Mouse (Mus musculus) limb, embryonic 13.5 days (tissue): ENCODE data around the gene Syne1. TPM values are rescaled to one million over a fixed set of nuclear protein-coding genes. Genes with fewer than 3 reads are reported as not detected.
A peak's percentile ranks its signal among the peaks of the same experiment; 100 is the strongest.

Source experiments
- ATAC-seq: fragments of 200-750 bp; cut with Nextera tagmentation; 2 replicates; pipeline ENCODE4 v1.8.0; 2017; ENCODE audit warnings: low read depth, moderate number of reproducible peaks, moderate TSS enrichment; ENCODE audit not compliant: low FRiP score
- H3K27ac ChIP-seq: fragments of 300-500 bp; sonication (generic); 2 replicates; pipeline ENCODE4 v1.5.1; 2015; ENCODE audit warnings: inconsistent platforms, mild to moderate bottlenecking, moderate library complexity
- H3K27me3 ChIP-seq: fragments of 300-500 bp; sonication (generic); 2 replicates; pipeline ENCODE4 v1.6.1; 2015; ENCODE audit warnings: mild to moderate bottlenecking, inconsistent platforms
- H3K36me3 ChIP-seq: fragments of 300-500 bp; sonication (generic); 2 replicates; pipeline ENCODE4 v1.6.1; 2015; ENCODE audit warnings: inconsistent platforms, mild to moderate bottlenecking, moderate library complexity
- H3K4me1 ChIP-seq: fragments of 300-500 bp; sonication (generic); 2 replicates; pipeline ENCODE4 v1.6.1; 2015; ENCODE audit warnings: inconsistent platforms
- H3K4me2 ChIP-seq: fragments of 300-500 bp; sonication (generic); replicated peaks from 2 replicates; pipeline ENCODE4 v1.6.1; 2015; ENCODE audit warnings: inconsistent platforms, mild to moderate bottlenecking, moderate library complexity
- H3K4me3 ChIP-seq: fragments of 300-500 bp; sonication (generic); 2 replicates; pipeline ENCODE4 v1.5.1; 2015; ENCODE audit warnings: moderate library complexity, mild to moderate bottlenecking, inconsistent platforms
- H3K9ac ChIP-seq: fragments of 300-500 bp; sonication (generic); 2 replicates; pipeline ENCODE4 v1.6.1; 2015; ENCODE audit warnings: mild to moderate bottlenecking, inconsistent platforms
- H3K9me3 ChIP-seq: fragments of 300-500 bp; sonication (generic); 2 replicates; pipeline ENCODE4 v1.6.1; 2016; ENCODE audit warnings: inconsistent platforms
- WGBS: fragments of 180-500 bp; shearing (Covaris S2); methylation state at CpG from one replicate; pipeline ENCODE4 v1.1.7; 2015; 5-methylcytosine and 5-hydroxymethylcytosine counted together
- polyA plus RNA-seq: library from polyadenylated mRNA; unstranded; fragments of >200 nt; fragmentation: Nextera tagmentation; extraction: Ambion mirVana; gene quantifications from 2 replicates; pipeline ENCODE4 v1.2.1, GENCODE M21; 2015

Syne1 gene
- polyA plus RNA-seq, 1 experiment from 2014 or later = 6.5 TPM

- H3K4me2 ChIP-seq = no peak overlapping the region
- ATAC-seq = no peak
- no peaks in the 10 kb centered on the region for H3K9me3 ChIP-seq
These were observed 275.5 kb downstream of the Syne1 start for GRCm38 (mm10) chr10:5275769-5276168.

GRCm38 (mm10) chr10:5270641-5271040 lies 280.6 kb downstream of the Syne1 start:
- Histone ChIP-seq H3K9ac (no peak overlapping the region), H3K4me2 (no peak overlapping the region), H3K27ac (no peak overlapping the region), H3K36me3 (peaks cover 7% of the 10 kb centered on the region; the same call in 1 of the 2 replicates), H3K27me3 (no peaks in the 10 kb centered on the region), H3K4me1 (no peaks in the 10 kb centered on the region), H3K4me3 (no peak overlapping the region), H3K9me3 (no peaks in the 10 kb centered on the region)
- WGBS = 90% methylated on average over 2 of the region's 2 CpGs
- no peak for ATAC-seq

More at GRCm38 (mm10) chr10:5275769-5276168, 275.5 kb downstream of the Syne1 start:
- no peaks in the 10 kb centered on the region for H3K36me3 ChIP-seq
- WGBS = 88% methylated on average over 5 of the region's 5 CpGs
- H3K4me3 ChIP-seq = no peak overlapping the region
- H3K27ac ChIP-seq = no peak overlapping the region
- no peaks in the 10 kb centered on the region for H3K4me1 ChIP-seq
- H3K9ac ChIP-seq = no peak overlapping the region
- no peaks in the 10 kb centered on the region for H3K27me3 ChIP-seq

GRCm38 (mm10) chr10:5264418-5264817 lies 286.9 kb downstream of the Syne1 start:
- no peaks in the 10 kb centered on the region for H3K4me1 ChIP-seq
- no peak overlapping the region for H3K4me2 ChIP-seq
- H3K4me3 ChIP-seq = no peak overlapping the region
- no peak overlapping the region for H3K27ac ChIP-seq
- no peaks in the 10 kb centered on the region for H3K27me3 ChIP-seq
- H3K9ac ChIP-seq = no peak overlapping the region
- no peaks in the 10 kb centered on the region for H3K9me3 ChIP-seq
- peak; percentile 28; the same call in 1 of the 2 replicates for ATAC-seq
- 72% methylated on average over 10 of the region's 10 CpGs for WGBS
- peaks cover 22% of the 10 kb centered on the region for H3K36me3 ChIP-seq

GRCm38 (mm10) chr10:5262636-5263035 lies 288.6 kb downstream of the Syne1 start:
- no peak overlapping the region for H3K4me2 ChIP-seq
- WGBS = 63% methylated on average over 8 of the region's 8 CpGs
- H3K27me3 ChIP-seq = no peaks in the 10 kb centered on the region
- H3K27ac ChIP-seq = no peak overlapping the region
- peaks cover 34% of the 10 kb centered on the region for H3K36me3 ChIP-seq
- no peak overlapping the region for H3K4me3 ChIP-seq
- H3K9me3 ChIP-seq = peaks cover 4% of the 10 kb centered on the region
- H3K9ac ChIP-seq = no peak overlapping the region
- no peaks in the 10 kb centered on the region for H3K4me1 ChIP-seq
- ATAC-seq = no peak

- Histone ChIP-seq H3K9ac (no peak overlapping the region), H3K4me2 (no peak overlapping the region), H3K27ac (no peak overlapping the region), H3K36me3 (peaks cover 53% of the 10 kb centered on the region), H3K27me3 (no peaks in the 10 kb centered on the region), H3K4me3 (no peak overlapping the region), H3K4me1 (no peaks in the 10 kb centered on the region), H3K9me3 (peaks cover 7% of the 10 kb centered on the region)
- ATAC-seq = no peak
These were observed 294.6 kb downstream of the Syne1 start for GRCm38 (mm10) chr10:5256686-5257085.

GRCm38 (mm10) chr10:5253752-5254151 lies 297.5 kb downstream of the Syne1 start:
- no peak overlapping the region; the same call in 1 of the 2 replicates for H3K27ac ChIP-seq
- ATAC-seq = peak; percentile 32; the same call in 1 of the 2 replicates
- H3K27me3 ChIP-seq = no peaks in the 10 kb centered on the region
- H3K4me2 ChIP-seq = no peak overlapping the region
- H3K9me3 ChIP-seq = peaks cover 7% of the 10 kb centered on the region
- no peak overlapping the region for H3K4me3 ChIP-seq
- no peak overlapping the region for H3K9ac ChIP-seq
- peaks cover 46% of the 10 kb centered on the region for H3K36me3 ChIP-seq
- no peaks in the 10 kb centered on the region for H3K4me1 ChIP-seq

- Histone ChIP-seq H3K9me3 (no peaks in the 10 kb centered on the region), H3K36me3 (peaks cover 46% of the 10 kb centered on the region), H3K4me3 (no peak overlapping the region), H3K4me2 (no peak overlapping the region), H3K9ac (no peak overlapping the region), H3K4me1 (no peaks in the 10 kb centered on the region), H3K27ac (no peak overlapping the region), H3K27me3 (no peaks in the 10 kb centered on the region)
- WGBS = 58% methylated on average over 10 of the region's 10 CpGs
- no peak for ATAC-seq
These were observed 300.6 kb downstream of the Syne1 start for GRCm38 (mm10) chr10:5250702-5251101.

GRCm38 (mm10) chr10:5239680-5240079 lies 311.6 kb downstream of the Syne1 start:
- no peak overlapping the region for H3K4me2 ChIP-seq
- 68% methylated on average over 4 of the region's 4 CpGs for WGBS
- peaks cover 16% of the 10 kb centered on the region for H3K4me1 ChIP-seq
- no peak for ATAC-seq
- no peak overlapping the region for H3K4me3 ChIP-seq
- H3K27ac ChIP-seq = no peak overlapping the region
- H3K27me3 ChIP-seq = no peaks in the 10 kb centered on the region
- no peaks in the 10 kb centered on the region for H3K9me3 ChIP-seq
- no peak overlapping the region for H3K9ac ChIP-seq
- H3K36me3 ChIP-seq = peaks cover 10% of the 10 kb centered on the region

- no peak for ATAC-seq
- Histone ChIP-seq H3K27ac (no peak overlapping the region), H3K4me3 (no peak overlapping the region), H3K4me2 (no peak overlapping the region), H3K27me3 (no peaks in the 10 kb centered on the region), H3K36me3 (peaks cover 11% of the 10 kb centered on the region), H3K9me3 (no peaks in the 10 kb centered on the region), H3K9ac (no peak overlapping the region), H3K4me1 (peaks cover 13% of the 10 kb centered on the region)
- WGBS = 44% methylated on average over 4 of the region's 4 CpGs
These were observed 314.4 kb downstream of the Syne1 start for GRCm38 (mm10) chr10:5236926-5237325.

- Histone ChIP-seq H3K4me2 (no peak overlapping the region), H3K9ac (no peak overlapping the region), H3K4me1 (peaks cover 13% of the 10 kb centered on the region), H3K9me3 (no peaks in the 10 kb centered on the region), H3K27me3 (no peaks in the 10 kb centered on the region), H3K27ac (no peak overlapping the region), H3K36me3 (peaks cover 16% of the 10 kb centered on the region), H3K4me3 (no peak overlapping the region)
- ATAC-seq = no peak
- WGBS = 90% methylated on average over 3 of the region's 3 CpGs
These were observed 315.1 kb downstream of the Syne1 start for GRCm38 (mm10) chr10:5236171-5236570.

GRCm38 (mm10) chr10:5234721-5235501 lies 316.4 kb downstream of the Syne1 start:
- Histone ChIP-seq H3K9ac (no peak overlapping the region), H3K4me3 (no peak overlapping the region), H3K4me2 (0 out of 2 replicates have a peak overlapping the region, but pooled peaks have one; percentile 16), H3K36me3 (peaks cover 21% of the 10 kb centered on the region), H3K27ac (peak overlapping the region; percentile 39; the same call in 1 of the 2 replicates), H3K9me3 (no peaks in the 10 kb centered on the region), H3K4me1 (peaks cover 13% of the 10 kb centered on the region), H3K27me3 (no peaks in the 10 kb centered on the region)
- ATAC-seq = peak; percentile 61; the same call in 1 of the 2 replicates
- WGBS = 37% methylated on average over 9 of the region's 9 CpGs

GRCm38 (mm10) chr10:5229129-5229528 lies 322.2 kb downstream of the Syne1 start:
- no peak for ATAC-seq
- peaks cover 49% of the 10 kb centered on the region for H3K36me3 ChIP-seq
- WGBS = 90% methylated on average over 8 of the region's 8 CpGs
- no peak overlapping the region for H3K27ac ChIP-seq
- H3K4me3 ChIP-seq = no peak overlapping the region
- H3K9me3 ChIP-seq = no peaks in the 10 kb centered on the region
- no peak overlapping the region for H3K4me2 ChIP-seq
- no peaks in the 10 kb centered on the region for H3K27me3 ChIP-seq
- H3K9ac ChIP-seq = no peak overlapping the region
- no peaks in the 10 kb centered on the region for H3K4me1 ChIP-seq
